Mouse (Mus musculus): ENCODE data around the gene Pde12. TPM values are rescaled to one million over a fixed set of nuclear protein-coding genes. Genes with fewer than 3 reads are reported as not detected.
"Not testable (repeated sequence)": the region's sequence is repeated elsewhere in the genome, so short reads cannot be mapped to it uniquely, and the experiment has no call there.

The Pde12 gene
- polyA plus RNA-seq, 1 experiment, result 3.4 TPM

DNA sequence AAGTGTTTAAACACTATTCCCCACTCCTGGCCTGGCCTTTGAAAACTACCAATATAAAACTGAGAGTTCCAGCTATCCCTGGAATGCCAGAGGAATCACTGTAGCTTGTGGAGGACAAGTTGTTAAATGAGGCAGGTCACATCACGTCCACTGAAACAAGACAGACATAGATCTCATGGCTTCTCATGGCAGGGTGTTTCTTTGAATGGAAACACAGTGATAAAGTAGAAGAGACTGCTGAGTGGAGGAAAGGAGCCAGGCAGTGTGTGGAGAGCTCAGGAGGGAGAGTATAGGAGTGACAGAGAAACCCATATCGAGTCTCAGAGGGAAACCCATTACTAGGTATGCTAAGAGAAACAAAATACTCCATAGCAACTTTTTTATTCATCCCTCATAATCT lies 21.0 kb upstream of the Pde12 start:
- H3K79me2 ChIP-seq (ENCODE audit: control insufficient read depth, insufficient read depth), result no peaks in the 10 kb centered on the region
- H3K4me2 ChIP-seq (ENCODE audit: low read depth), result no peak overlapping the region
- H3ac ChIP-seq (ENCODE audit: control insufficient read depth, insufficient read length), result no peak overlapping the region

GRCm38 (mm10) chr14:26675791-26676190 lies 6.1 kb upstream of the Pde12 start:
- H3K27me3 ChIP-seq (ENCODE audit: control insufficient read depth, insufficient read depth, insufficient read length), result no peaks in the 10 kb centered on the region
- H3K79me2 ChIP-seq (ENCODE audit: control insufficient read depth, insufficient read depth), result no peaks in the 10 kb centered on the region
- no peak overlapping the region for H3K4me2 ChIP-seq (ENCODE audit: low read depth)
- H3ac ChIP-seq (ENCODE audit: control insufficient read depth, insufficient read length), result no peak overlapping the region
- H3K36me3 ChIP-seq (ENCODE audit: control insufficient read depth, insufficient read depth), result no peaks in the 10 kb centered on the region
- TF ChIP-seq REST (IDR thresholded peaks at IDR 0.05; ENCODE audit: insufficient read depth, insufficient read length) (no peak), CEBPB (IDR thresholded peaks at IDR 0.05; ENCODE audit: insufficient read depth, poor library complexity, severe bottlenecking) (no peak), MAX (IDR thresholded peaks at IDR 0.05; ENCODE audit: low read depth) (no peak), E2F4 (IDR thresholded peaks at IDR 0.05; ENCODE audit: insufficient read depth) (no peak), USF1 (IDR thresholded peaks at IDR 0.05; ENCODE audit: low read depth) (no peak), MYOD1 (IDR thresholded peaks at IDR 0.05; ENCODE audit: control insufficient read depth in 1 of 3, insufficient read length in 2 of 3, low read depth in 2 of 3) (no peak), TCF3 (IDR thresholded peaks at IDR 0.05; ENCODE audit: insufficient read length, low read depth) (no peak), SRF (IDR thresholded peaks at IDR 0.05; ENCODE audit: control insufficient read depth, insufficient read length, low read depth) (no peak), MYOG (IDR thresholded peaks at IDR 0.05; ENCODE audit: control insufficient read depth in 1 of 3, insufficient read depth in 1 of 3, insufficient read length in 2 of 3, low read depth in 2 of 3) (no peak), POLR2AphosphoS2 (IDR thresholded peaks at IDR 0.05; ENCODE audit: insufficient read length, low read depth) (no peak), POLR2A (IDR thresholded peaks at IDR 0.05; ENCODE audit: insufficient read length, low read depth) (no peak), TCF12 (IDR thresholded peaks at IDR 0.05; ENCODE audit: insufficient read depth, poor library complexity, severe bottlenecking) (no peak)
- no peak overlapping the region for H3K4me3 ChIP-seq

More for the DNA sequence above, 21.0 kb upstream of the Pde12 start:
- H3K27me3 ChIP-seq (ENCODE audit: control insufficient read depth, insufficient read depth, insufficient read length), result no peaks in the 10 kb centered on the region
- H3K4me3 ChIP-seq, result no peak overlapping the region
- H3K36me3 ChIP-seq (ENCODE audit: control insufficient read depth, insufficient read depth), result no peaks in the 10 kb centered on the region
- TF ChIP-seq MAX (IDR thresholded peaks at IDR 0.05; ENCODE audit: low read depth) (no peak), REST (IDR thresholded peaks at IDR 0.05; ENCODE audit: insufficient read depth, insufficient read length) (no peak), SRF (IDR thresholded peaks at IDR 0.05; ENCODE audit: control insufficient read depth, insufficient read length, low read depth) (no peak), POLR2A (IDR thresholded peaks at IDR 0.05; ENCODE audit: insufficient read length, low read depth) (no peak), TCF12 (IDR thresholded peaks at IDR 0.05; ENCODE audit: insufficient read depth, poor library complexity, severe bottlenecking) (no peak), USF1 (IDR thresholded peaks at IDR 0.05; ENCODE audit: low read depth) (no peak), E2F4 (IDR thresholded peaks at IDR 0.05; ENCODE audit: insufficient read depth) (no peak), MYOG (IDR thresholded peaks at IDR 0.05; ENCODE audit: control insufficient read depth in 1 of 3, insufficient read depth in 1 of 3, insufficient read length in 2 of 3, low read depth in 2 of 3) (no peak), MYOD1 (IDR thresholded peaks at IDR 0.05; ENCODE audit: control insufficient read depth in 1 of 3, insufficient read length in 2 of 3, low read depth in 2 of 3) (no peak), CEBPB (IDR thresholded peaks at IDR 0.05; ENCODE audit: insufficient read depth, poor library complexity, severe bottlenecking) (no peak), POLR2AphosphoS2 (IDR thresholded peaks at IDR 0.05; ENCODE audit: insufficient read length, low read depth) (no peak), TCF3 (IDR thresholded peaks at IDR 0.05; ENCODE audit: insufficient read length, low read depth) (no peak)

DNA sequence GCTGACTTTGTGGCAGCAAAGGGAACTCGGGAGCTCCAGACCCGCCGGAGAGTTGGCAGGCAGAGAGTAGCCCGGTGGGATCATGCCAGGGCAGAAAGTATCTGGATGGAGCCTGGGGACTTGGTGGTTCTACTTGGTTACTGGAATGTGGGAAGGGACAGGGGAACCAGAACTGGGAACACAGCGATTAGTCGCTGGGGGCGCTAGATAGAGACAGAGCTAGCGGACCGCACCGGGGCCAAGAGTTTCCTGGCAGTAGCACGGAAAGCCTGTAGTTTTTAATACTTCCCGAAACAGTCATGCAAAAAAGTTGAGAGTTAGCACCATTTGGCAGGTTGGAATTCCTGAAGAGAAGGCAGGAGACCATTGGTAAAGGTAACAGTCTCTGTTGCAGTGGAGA lies 5.7 kb upstream of the Pde12 start:
- no peak for TF ChIP-seq POLR2AphosphoS2 (IDR thresholded peaks at IDR 0.05; ENCODE audit: insufficient read length, low read depth)
- no peak for TF ChIP-seq MYOG (IDR thresholded peaks at IDR 0.05; ENCODE audit: control insufficient read depth in 1 of 3, insufficient read depth in 1 of 3, insufficient read length in 2 of 3, low read depth in 2 of 3)
- TF ChIP-seq USF1 (IDR thresholded peaks at IDR 0.05; ENCODE audit: low read depth), result no peak
- no peak for TF ChIP-seq TCF12 (IDR thresholded peaks at IDR 0.05; ENCODE audit: insufficient read depth, poor library complexity, severe bottlenecking)
- TF ChIP-seq REST (IDR thresholded peaks at IDR 0.05; ENCODE audit: insufficient read depth, insufficient read length), result no peak
- TF ChIP-seq E2F4 (IDR thresholded peaks at IDR 0.05; ENCODE audit: insufficient read depth), result no peak
- TF ChIP-seq MYOD1 (IDR thresholded peaks at IDR 0.05; ENCODE audit: control insufficient read depth in 1 of 3, insufficient read length in 2 of 3, low read depth in 2 of 3), result no peak
- TF ChIP-seq TCF3 (IDR thresholded peaks at IDR 0.05; ENCODE audit: insufficient read length, low read depth), result no peak
- TF ChIP-seq SRF (IDR thresholded peaks at IDR 0.05; ENCODE audit: control insufficient read depth, insufficient read length, low read depth), result no peak
- no peak for TF ChIP-seq MAX (IDR thresholded peaks at IDR 0.05; ENCODE audit: low read depth)
- TF ChIP-seq CEBPB (IDR thresholded peaks at IDR 0.05; ENCODE audit: insufficient read depth, poor library complexity, severe bottlenecking), result no peak
- Histone ChIP-seq H3ac (ENCODE audit: control insufficient read depth, insufficient read length) (no peak overlapping the region), H3K4me3 (no peak overlapping the region), H3K36me3 (ENCODE audit: control insufficient read depth, insufficient read depth) (no peaks in the 10 kb centered on the region), H3K4me2 (ENCODE audit: low read depth) (no peak overlapping the region), H3K79me2 (ENCODE audit: control insufficient read depth, insufficient read depth) (no peaks in the 10 kb centered on the region), H3K27me3 (ENCODE audit: control insufficient read depth, insufficient read depth, insufficient read length) (no peaks in the 10 kb centered on the region)

DNA sequence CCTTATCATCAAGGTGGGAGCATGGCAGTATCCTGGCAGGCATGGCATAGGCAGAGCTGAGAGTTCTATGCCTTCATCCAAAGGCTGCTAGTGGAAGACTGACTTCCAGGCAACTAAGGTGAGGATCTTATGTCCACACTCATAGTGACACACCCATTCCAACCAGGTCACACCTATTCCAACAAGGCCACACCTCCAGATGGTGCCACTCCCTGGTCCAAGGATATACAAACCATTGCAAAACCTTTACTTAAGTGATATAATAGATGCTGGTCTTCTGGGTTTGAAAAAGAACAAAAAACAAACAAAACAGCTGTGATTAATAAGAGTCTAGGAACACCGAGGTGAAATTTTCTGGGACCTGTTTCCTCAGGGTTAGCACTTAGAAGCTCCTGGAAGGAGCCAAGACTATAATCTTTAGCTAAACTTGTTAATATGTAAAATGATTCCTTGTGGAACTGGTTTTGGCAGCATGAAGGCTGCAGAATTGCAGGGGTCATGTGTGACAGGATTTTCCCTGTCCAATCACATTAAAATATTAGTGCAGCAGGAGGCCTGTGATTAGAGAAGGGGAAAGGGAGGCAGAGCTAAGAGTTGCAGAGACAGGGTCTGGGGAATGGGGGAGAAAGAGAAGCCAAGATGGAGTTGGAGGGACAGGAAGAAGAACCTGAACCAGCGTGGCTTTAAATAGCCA lies 4.9 kb upstream of the Pde12 start:
- not testable (repeated sequence) for H3ac ChIP-seq (ENCODE audit: control insufficient read depth, insufficient read length); H3K36me3 ChIP-seq (ENCODE audit: control insufficient read depth, insufficient read depth); H3K27me3 ChIP-seq (ENCODE audit: control insufficient read depth, insufficient read depth, insufficient read length); H3K4me3 ChIP-seq; H3K4me2 ChIP-seq (ENCODE audit: low read depth); H3K79me2 ChIP-seq (ENCODE audit: control insufficient read depth, insufficient read depth)

DNA sequence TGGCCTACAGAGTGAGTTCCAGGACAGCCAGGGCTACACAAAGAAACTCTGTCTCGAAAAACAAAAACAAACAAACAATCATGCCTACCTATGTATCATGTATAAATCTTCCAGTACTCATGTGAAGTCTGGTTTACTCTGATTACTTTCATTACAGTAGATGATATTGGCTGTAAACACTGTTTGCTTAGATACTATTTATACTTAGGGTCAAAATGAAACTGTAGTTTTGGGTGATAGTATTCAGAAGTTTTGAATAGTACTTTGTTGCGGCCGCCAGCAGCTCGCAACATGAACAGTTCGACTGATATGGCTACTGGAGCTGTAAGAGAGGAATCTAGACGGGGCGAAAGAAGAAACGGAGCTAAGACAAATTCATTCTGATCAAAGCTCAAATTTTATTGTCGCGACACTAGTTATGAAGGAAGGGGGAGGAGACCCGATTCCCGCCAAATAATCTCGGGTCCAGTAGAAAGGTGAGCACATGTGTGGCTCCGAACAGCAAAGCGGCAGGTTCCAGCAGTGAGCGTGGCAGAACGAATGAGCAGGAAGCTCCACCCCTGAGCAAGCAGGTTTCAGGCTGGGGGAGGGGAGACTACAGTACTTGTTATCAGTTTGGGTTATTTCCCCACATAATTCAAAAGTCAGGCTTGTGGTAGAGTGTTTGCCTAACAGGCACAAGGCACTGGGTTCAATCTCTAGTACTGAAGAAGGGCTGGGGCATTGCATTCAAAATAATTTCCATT lies 2.4 kb upstream of the Pde12 start:
- H3ac ChIP-seq (ENCODE audit: control insufficient read depth, insufficient read length); H3K4me2 ChIP-seq (ENCODE audit: low read depth); H3K36me3 ChIP-seq (ENCODE audit: control insufficient read depth, insufficient read depth); H3K27me3 ChIP-seq (ENCODE audit: control insufficient read depth, insufficient read depth, insufficient read length); H3K4me3 ChIP-seq: not testable (repeated sequence)
- peaks cover 14% of the 10 kb centered on the region for H3K79me2 ChIP-seq (ENCODE audit: control insufficient read depth, insufficient read depth)

All from myocyte (in vitro differentiated cells).